Mouse (Mus musculus) NIH3T3 (cell line): ENCODE data around the gene Borcs6.
A peak's percentile ranks its signal among the peaks of the same experiment; 100 is the strongest.

Experiments used
- DNase-seq: peaks from one replicate; pipeline ENCODE4 v3.0.0-alpha.2; 2012; ENCODE audit warnings: low read depth

The Borcs6 gene

DNA sequence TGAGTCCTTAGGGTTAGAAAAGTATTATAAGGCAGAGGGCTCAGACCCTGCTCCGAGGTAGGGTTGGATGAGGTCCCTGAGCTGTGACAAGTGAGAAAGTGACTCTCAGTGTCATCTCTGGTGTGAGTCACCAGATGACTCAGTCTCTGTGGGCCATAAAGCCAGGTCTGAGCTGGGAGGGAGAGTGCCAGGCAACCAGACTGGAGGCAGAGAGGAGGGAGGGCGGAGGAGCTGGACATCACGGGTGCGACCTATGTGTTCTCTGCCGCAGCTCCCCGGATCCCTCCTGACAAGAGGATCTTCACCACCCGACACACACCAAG, 42.8 kb downstream of the Borcs6 start:
- no peak for DNase-seq

- DNase-seq = no peak
These were observed 43.6 kb downstream of the Borcs6 start for GRCm38 (mm10) chr11:69103121-69103520.

DNA sequence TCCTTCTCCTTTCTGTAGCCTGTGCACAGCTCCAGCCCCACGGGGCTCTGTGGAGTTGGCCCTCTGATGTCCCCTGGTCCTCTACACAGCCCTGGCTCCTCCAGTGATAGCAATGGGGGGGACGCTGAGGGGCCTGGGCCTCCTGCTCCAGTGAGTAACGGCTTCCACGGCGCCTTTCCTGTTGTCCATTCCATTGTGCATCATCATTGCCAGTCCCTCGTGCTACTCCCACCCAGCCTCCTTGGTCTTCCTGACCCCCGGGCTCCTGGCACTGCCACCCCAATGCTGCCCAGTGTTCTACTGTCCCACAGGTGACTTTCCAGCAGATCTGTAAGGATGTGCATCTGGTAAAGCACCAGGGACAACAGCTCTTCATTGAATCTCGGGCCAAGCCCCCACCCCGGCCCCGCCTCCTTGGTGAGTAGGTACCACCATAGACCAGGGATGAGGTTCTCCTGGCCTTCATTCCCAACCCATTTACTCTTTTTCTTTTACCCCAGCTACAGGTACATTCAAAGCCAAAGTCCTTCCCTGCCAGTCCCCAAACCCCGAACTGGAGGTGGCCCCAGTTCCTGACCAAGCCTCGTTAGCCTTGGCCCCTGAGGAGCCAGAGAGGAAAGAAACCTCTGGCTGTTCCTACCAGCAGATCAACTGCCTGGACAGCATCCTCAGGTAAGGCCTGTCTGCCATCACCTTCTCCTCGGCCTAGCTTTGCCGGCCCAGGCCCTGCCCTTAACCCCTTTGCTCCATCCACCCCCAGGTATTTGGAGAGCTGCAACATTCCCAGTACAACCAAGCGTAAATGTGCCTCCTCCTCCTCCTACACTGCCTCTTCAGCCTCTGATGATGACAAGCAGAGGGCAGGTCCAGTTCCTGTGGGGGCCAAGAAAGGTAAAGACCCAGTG, 44.3 kb downstream of the Borcs6 start:
- no peak for DNase-seq

DNA sequence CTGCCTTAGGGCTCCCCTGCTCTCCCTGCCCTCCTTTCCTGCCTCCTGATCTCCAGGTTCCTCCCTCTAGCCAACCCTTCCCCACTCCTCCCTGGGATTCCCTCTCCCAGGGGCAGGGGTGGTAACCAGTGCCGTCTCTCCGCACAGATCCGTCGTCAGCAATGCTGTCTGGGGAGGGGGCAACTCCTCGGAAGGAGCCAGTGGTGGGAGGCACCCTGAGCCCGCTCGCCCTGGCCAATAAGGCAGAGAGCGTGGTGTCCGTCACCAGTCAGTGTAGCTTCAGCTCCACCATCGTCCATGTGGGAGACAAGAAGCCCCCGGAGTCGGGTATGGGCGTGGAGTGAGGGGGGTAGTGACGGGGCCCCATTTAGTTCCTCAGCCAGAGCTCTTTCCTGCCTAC, 45.0 kb downstream of the Borcs6 start:
- DNase-seq = no peak

DNA sequence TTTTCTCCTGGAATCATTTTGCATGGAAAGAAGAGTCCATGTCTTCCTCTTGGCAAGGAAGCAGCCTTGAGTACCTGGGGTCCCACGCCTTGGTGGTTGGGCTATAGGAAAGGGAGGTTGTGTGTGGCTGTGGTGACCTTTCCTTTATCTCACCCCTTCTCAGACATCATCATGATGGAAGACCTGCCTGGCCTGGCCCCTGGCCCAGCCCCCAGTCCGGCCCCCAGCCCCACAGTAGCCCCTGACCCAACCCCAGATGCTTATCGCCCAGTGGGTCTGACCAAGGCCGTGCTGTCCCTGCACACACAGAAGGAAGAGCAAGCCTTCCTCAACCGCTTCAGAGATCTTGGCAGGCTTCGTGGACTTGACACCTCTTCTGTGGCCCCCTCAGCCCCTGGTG, 45.7 kb downstream of the Borcs6 start:
- no peak for DNase-seq

DNA sequence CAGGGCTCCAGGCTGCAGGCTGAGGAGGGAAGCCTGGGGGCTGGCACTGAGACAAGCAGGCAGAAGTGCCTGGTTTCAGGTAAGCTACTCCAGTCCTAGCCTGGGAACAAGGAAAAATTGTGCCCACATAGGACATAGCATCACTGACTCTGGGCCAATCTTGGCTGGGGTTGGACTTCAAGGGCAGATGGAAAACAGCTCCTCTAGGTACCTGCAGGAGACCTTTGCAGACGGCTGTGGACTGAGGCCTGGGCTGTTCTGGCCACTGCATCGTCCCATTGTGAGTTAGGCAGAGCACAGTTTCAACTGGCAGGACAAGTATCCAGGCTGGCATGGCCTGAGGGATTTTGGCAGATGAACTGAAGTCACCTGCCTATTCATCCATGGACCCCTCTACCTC, 46.3 kb downstream of the Borcs6 start:
- DNase-seq = no peak

- no peak for DNase-seq
These were observed 46.8 kb downstream of the Borcs6 start for GRCm38 (mm10) chr11:69106299-69106698.

DNA sequence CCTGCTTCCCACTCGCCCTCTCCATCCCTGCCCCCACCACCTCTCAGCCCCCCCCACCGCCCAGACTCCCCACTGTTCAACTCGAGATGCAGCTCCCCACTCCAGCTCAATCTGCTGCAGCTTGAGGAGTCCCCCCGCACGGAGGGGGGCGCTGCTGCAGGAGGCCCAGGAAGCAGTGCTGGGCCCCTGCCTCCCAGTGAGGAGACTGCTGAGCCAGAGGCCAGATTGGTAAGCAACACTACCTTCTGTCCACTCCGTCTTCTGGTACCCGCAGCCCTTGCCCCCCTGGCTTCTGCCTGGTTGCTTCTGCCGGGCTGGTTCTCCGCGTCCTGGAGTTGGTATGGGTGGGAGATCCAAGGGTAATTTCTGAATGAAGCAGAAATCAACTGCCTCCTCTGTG, 47.3 kb downstream of the Borcs6 start:
- DNase-seq = no peak

GRCm38 (mm10) chr11:69107676-69108075, 48.2 kb downstream of the Borcs6 start:
- no peak for DNase-seq

GRCm38 (mm10) chr11:69108223-69108622, 48.7 kb downstream of the Borcs6 start:
- DNase-seq = no peak

DNA sequence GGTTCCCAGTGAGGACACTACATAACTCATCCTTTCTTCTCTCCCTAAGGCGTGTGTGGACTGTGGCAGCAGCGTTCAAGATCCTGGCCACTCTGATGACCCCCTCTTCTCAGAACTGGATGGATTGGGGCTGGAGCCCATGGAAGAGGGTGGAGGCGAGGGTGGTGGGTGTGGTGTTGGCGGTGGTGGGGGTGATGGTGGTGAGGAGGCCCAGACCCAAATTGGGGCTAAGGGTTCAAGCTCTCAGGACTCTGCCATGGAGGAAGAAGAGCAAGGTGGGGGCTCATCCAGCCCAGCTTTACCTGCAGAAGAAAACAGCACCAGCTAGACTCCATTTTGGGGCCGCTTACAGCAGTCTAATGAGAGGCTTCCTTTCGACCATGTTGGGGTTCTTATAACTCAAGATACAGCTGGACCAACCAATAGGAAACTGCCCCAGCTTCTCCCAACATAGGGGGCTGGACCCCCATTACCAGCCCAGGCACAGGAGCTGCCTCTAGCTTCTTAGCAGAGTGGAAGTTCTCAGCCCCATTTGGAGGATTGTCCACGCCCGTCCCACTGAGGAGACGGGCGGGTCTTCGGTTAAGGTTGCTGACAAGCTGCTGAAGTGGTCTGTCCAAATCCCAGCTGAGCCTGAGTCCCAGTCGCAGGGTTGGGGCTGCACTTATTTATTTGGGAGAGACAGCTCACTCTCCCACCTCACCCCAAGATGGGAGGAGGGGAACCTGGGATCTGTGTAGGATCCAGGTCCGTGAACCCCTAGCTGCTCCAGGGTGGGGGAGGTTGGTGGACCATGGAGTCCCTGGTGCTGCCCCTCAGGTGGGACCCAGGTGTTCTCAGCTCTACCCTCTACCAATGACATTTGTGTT, 49.7 kb downstream of the Borcs6 start:
- no peak for DNase-seq

DNA sequence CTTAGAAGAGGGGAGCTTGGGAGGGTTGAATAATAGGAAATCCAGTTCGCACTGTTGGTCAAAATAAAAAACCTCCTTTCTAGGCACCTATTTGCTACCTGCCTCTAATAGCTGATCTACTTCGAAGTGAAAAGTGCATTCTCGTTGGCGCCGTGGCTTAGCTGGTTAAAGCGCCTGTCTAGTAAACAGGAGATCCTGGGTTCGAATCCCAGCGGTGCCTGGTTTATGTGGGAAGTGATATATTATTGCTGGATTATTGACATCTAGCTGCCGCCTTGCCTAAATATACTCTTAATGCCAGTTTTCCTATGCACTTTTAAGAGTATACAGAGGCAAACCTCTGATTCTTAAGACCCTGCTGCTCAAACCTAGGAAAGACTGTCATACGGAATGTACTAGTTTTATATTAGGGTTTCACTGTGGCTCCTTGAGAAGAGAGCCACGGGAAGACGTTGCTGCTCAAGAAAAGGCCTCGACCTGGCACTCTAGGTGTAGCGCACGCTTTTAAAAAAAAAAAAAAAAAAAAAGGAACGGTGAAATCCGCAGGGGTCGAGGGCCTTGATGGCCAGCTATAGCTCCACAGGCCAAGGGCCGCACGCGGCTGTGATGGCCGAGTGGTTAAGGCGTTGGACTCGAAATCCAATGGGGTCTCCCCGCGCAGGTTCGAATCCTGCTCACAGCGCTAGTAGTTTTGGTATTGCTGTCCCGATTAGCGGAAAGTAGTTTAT, 51.0 kb downstream of the Borcs6 start:
- peak; percentile 87 for DNase-seq
